Mouse (Mus musculus) lung, adult 2 months (tissue): ENCODE data around the gene Dennd4b. TPM values are rescaled to one million over a fixed set of nuclear protein-coding genes. Genes with fewer than 3 reads are reported as not detected.

Source experiments
- DNase-seq: peaks from one replicate; pipeline ENCODE4 v3.0.0; 2022
- H3K4me1 ChIP-seq: fragments of 200-500 bp; 2 replicates; pipeline ENCODE4 v1.6.1; 2011; ENCODE audit warnings: low read length; ENCODE audit not compliant: control insufficient read depth, insufficient read depth
- H3K4me3 ChIP-seq: fragments of 200-500 bp; replicated peaks from 2 replicates; pipeline ENCODE3; 2011; ENCODE audit warnings: low read depth, mild to moderate bottlenecking, control low read depth, low read length; ENCODE audit errors: extremely low read depth
- CTCF ChIP-seq: fragments of 200-500 bp; IDR thresholded peaks from 2 replicates; pipeline ENCODE4 v1.5.1; 2011; ENCODE audit warnings: mild to moderate bottlenecking, low read length, control low read depth; ENCODE audit not compliant: insufficient read depth
- POLR2A ChIP-seq: fragments of 200-500 bp; IDR thresholded peaks from 2 replicates; pipeline ENCODE4 v1.6.1; 2011; ENCODE audit warnings: low read depth, mild to moderate bottlenecking, control low read depth, low read length, borderline replicate concordance; ENCODE audit errors: extremely low read depth
- WGBS: fragments of 180-500 bp; shearing (Covaris S2); methylation state at CpG from one replicate; pipeline ENCODE4 v1.1.7; 2018; 5-methylcytosine and 5-hydroxymethylcytosine counted together
- polyA plus RNA-seq: library from polyadenylated mRNA; depleted of rRNA; stranded (reverse); fragments of >200 nt; gene quantifications from 2 replicates; pipeline ENCODE4 v1.2.3, GENCODE M21; 2012

Gene Dennd4b
- polyA plus RNA-seq, 1 experiment, result 37.5 TPM

DNA sequence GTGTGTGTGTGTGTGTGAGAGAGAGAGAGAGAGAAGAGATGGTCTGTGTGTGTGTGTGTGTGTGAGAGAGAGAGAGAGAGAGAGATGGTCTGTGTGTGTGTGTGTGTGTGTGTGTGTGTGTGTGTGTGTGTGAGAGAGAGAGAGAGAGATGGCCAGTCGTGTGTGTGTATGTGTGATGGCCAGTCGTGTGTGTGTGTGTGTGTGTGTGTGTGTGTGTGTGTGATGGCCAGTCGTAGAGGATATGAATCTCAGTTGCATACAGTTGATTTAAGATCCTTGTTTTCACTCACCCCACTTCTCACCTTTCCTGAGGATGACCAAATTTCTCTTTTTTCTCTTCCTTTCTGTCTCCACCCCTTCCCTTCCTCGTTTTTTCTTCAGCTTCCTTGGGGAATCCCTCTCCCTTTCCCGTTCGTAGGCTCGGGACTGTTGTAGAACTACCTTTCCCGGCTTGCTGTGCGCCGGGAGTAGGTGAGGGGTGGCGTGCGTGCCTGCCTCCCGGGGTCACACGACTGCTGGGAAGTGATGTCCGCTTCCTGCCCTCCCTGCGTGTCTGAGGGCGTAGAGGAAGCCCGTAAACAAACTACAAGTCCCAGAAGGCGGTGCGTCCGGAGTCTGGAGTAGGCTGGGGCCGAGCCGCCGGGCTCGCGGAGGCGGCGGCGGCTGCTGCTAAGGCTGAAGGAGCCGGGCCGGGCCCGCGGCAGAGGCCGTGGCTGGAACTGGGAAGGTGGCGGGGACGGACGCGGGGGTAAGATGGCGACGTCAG is 11.1 kb upstream of the Dennd4b start, which contains the start of gene Crtc2:
Gene Crtc2 (plus strand): TSS at position 511 of the 766 bp plus-strand sequence.
- WGBS, result under 1% methylated on average over 40 of the region's 40 CpGs
- no peak for TF ChIP-seq CTCF
- TF ChIP-seq POLR2A, result peak; percentile 29; the same call in 1 of the 2 replicates
- peaks cover 6% of the 10 kb centered on the region for H3K4me1 ChIP-seq
- peak within 1 kb of the TSS; percentile 91 for H3K4me3 ChIP-seq
- peak; percentile 87 for DNase-seq

- H3K4me3 ChIP-seq, result peak overlapping the region; percentile 91
- 1% methylated on average over 40 of the region's 41 CpGs for WGBS
- no peak for TF ChIP-seq CTCF
- no peak for TF ChIP-seq POLR2A
These were observed 10.4 kb upstream of the Dennd4b start for GRCm38 (mm10) chr3:90254419-90255193.

DNA sequence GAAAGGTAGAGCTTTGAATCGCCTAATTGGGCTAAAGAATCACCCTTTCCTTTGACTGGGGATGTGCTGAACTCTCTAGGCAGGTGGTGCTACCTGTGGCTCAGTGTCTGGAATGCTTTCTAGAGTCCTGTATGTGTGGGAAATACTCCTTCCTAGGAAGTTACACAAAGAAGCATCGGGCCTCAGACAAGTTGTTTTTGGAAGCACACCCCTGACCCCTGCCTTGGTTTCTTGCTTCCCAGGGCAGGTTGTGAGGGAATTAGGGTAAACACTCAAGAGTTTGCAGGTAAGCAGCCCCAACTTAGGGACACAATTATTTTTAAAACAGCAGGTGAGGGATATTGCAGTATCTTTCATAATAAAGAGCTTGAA is 9.8 kb upstream of the Dennd4b start:
- TF ChIP-seq CTCF, result no peak
- Histone ChIP-seq H3K4me1 (peaks cover 4% of the 10 kb centered on the region), H3K4me3 (peak overlapping the region; percentile 91)
- no peak for DNase-seq
- 1% methylated on average over 2 of the region's 2 CpGs for WGBS

More at GRCm38 (mm10) chr3:90254419-90255193, 10.4 kb upstream of the Dennd4b start:
- no peak for DNase-seq
- H3K4me1 ChIP-seq, result peaks cover 4% of the 10 kb centered on the region

GRCm38 (mm10) chr3:90255784-90256353 is 9.1 kb upstream of the Dennd4b start:
- no peak for TF ChIP-seq CTCF
- DNase-seq, result no peak
- peaks cover 4% of the 10 kb centered on the region for H3K4me1 ChIP-seq
- 89% methylated on average over 14 of the region's 14 CpGs for WGBS
- no peak overlapping the region for H3K4me3 ChIP-seq

GRCm38 (mm10) chr3:90256731-90257530 is 8.1 kb upstream of the Dennd4b start:
- 85% methylated on average over 19 of the region's 19 CpGs for WGBS
- DNase-seq, result no peak
- H3K4me3 ChIP-seq, result no peak overlapping the region
- no peak for TF ChIP-seq CTCF
- TF ChIP-seq POLR2A, result no peak
- peaks cover 4% of the 10 kb centered on the region for H3K4me1 ChIP-seq

GRCm38 (mm10) chr3:90258521-90258920 is 6.5 kb upstream of the Dennd4b start:
- H3K4me3 ChIP-seq, result no peak overlapping the region
- DNase-seq, result no peak
- H3K4me1 ChIP-seq, result peaks cover 4% of the 10 kb centered on the region
- 98% methylated on average over 4 of the region's 4 CpGs for WGBS
- TF ChIP-seq POLR2A (no peak), CTCF (no peak)

DNA sequence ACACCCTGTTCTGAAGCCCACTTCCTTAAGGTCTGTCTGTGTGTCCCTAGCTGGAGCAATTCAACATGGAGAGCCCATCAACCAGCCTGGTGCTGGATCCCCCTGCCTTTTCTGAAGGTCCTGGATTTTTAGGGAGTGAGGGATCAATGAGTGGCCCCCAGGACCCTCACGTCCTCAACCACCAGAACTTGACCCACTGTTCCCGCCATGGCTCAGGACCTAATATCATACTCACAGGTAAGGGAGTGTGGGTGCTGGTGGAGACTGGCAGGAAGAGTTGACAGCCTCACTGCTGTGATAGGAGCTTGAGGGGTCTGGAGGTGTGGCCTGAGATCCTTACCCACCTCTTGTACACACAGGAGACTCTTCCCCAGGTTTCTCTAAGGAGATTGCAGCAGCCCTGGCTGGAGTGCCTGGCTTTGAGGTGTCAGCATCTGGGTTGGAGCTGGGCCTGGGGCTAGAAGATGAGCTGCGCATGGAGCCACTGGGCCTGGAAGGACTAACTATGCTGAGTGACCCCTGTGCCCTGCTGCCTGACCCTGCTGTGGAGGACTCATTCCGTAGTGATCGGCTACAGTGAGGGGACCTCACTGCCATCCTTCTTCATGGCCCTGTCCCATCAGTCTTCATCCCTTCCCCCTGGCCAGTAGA is 1.7 kb upstream of the Dennd4b start:
- Histone ChIP-seq H3K4me3 (no peak overlapping the region), H3K4me1 (peaks cover 4% of the 10 kb centered on the region)
- WGBS, result 95% methylated on average over 5 of the region's 5 CpGs
- no peak for DNase-seq
- TF ChIP-seq CTCF, result no peak

- peaks cover 4% of the 10 kb centered on the region for H3K4me1 ChIP-seq
- 28% methylated on average over 10 of the region's 10 CpGs for WGBS
These were observed 325 bp upstream of the Dennd4b start for GRCm38 (mm10) chr3:90264687-90265033.

DNA sequence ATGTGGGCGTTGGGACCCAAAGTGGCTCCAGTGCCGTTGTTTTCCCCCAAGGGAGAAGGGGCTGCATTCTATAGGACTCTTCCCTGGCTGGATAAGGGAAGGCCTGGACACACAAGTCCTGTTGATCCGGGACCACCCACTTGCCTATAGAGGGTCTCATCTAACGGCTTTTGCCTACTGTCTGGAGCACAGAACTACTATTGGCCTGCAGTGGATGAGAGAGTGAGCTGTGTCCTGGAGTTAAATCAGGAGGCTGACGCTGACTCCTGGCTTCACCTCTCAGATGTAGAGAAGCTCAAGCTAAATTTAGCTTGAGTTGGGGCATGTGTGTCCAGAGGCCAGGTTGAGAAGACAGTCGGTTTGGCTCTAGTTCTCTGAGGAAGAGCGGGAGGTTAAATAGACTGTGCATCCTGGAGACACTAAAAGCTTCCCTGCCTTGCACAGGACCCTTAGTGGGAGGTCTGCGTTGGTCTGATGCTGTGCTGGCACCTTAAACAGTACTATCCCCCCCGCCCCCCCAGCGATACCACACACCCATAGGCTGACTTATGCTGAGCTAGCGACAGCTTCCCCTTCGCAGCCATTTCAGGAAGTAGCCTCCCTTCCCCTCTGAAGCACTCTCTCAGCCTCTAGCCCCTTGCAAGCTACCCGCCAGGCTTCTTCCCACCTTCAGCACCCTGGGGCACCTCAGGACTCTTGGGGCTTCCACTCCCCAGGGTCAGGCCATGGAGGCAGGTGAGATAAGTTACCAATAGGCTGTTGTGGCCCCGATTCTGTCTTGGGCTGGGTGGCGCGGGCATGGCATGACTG is 1.2 kb downstream of the Dennd4b start:
- DNase-seq, result no peak
- WGBS, result 20% methylated on average over 16 of the region's 16 CpGs
- Histone ChIP-seq H3K4me3 (peak overlapping the region; percentile 76), H3K4me1 (peaks cover 4% of the 10 kb centered on the region)
- TF ChIP-seq CTCF, result no peak
- peak; percentile 42; the same call in 1 of the 2 replicates for TF ChIP-seq POLR2A

More at GRCm38 (mm10) chr3:90264687-90265033, 325 bp upstream of the Dennd4b start:
- H3K4me3 ChIP-seq, result peak overlapping the region; percentile 47
- no peak for DNase-seq
- TF ChIP-seq POLR2A (no peak), CTCF (no peak)
